24 mouse cellular contexts compared by ENCODE assay signal in genomic region chr15:12223393-12223792, GRCm38 (mm10).
"Had no signal": no experiment of that assay in that cellular context is flagged by ENCODE, and none has a peak within 500 bp of the region (broad histone marks: within the 10 kb centered on the region; RNA-seq: fewer than 3 reads in every experiment).

No protein-coding gene starts in this region.

- H3K27ac ChIP-seq: forebrain, embryonic 15.5 days; heart, embryonic 13.5 days; heart, embryonic 15.5 days; hindbrain, embryonic 15.5 days; hindbrain, postnatal 0 days; kidney, embryonic 15.5 days; kidney, postnatal 0 days; limb, embryonic 13.5 days; limb, embryonic 15.5 days had no signal

- DNase-seq: forebrain, postnatal 0 days; gastrocnemius, postnatal 14 days; gastrocnemius, postnatal 36 days; heart, adult 18-20 months; heart, postnatal 14 days; heart, postnatal 36 days; kidney, adult 11 months; kidney, adult 2 months; kidney, adult 9 months; kidney, postnatal 14 days; kidney, postnatal 36 days; layer of hippocampus, postnatal 36 days; left cerebral cortex, postnatal 4 days had no signal

- H3K9ac ChIP-seq: forebrain, embryonic 15.5 days; forebrain, postnatal 0 days; heart, embryonic 13.5 days; heart, embryonic 15.5 days; hindbrain, embryonic 15.5 days; kidney, embryonic 15.5 days; limb, embryonic 13.5 days; limb, embryonic 15.5 days had no signal

- ATAC-seq: hindbrain, postnatal 0 days; intestine, embryonic 16.5 days had no signal

- H3K36me3 ChIP-seq: forebrain, embryonic 15.5 days; heart, embryonic 13.5 days; heart, embryonic 15.5 days; hindbrain, embryonic 15.5 days; kidney, embryonic 15.5 days; limb, embryonic 13.5 days; limb, embryonic 15.5 days had no signal

- H3K4me3 ChIP-seq: forebrain, embryonic 15.5 days; heart, embryonic 13.5 days; heart, embryonic 15.5 days; hindbrain, embryonic 15.5 days; kidney, embryonic 15.5 days; limb, embryonic 13.5 days; limb, embryonic 15.5 days had no signal

- H3K4me2 ChIP-seq: forebrain, embryonic 15.5 days; heart, embryonic 11.5 days; heart, embryonic 13.5 days; heart, embryonic 15.5 days; hindbrain, embryonic 15.5 days; kidney, embryonic 15.5 days; limb, embryonic 13.5 days; limb, embryonic 15.5 days had no signal

- H3K27me3 ChIP-seq: forebrain, embryonic 15.5 days; heart, embryonic 13.5 days; heart, embryonic 15.5 days; hindbrain, embryonic 15.5 days; kidney, embryonic 15.5 days; limb, embryonic 13.5 days; limb, embryonic 15.5 days had no signal

- H3K9me3 ChIP-seq: forebrain, embryonic 15.5 days; heart, embryonic 13.5 days; heart, embryonic 15.5 days; hindbrain, embryonic 15.5 days; kidney, embryonic 15.5 days; limb, embryonic 13.5 days; limb, embryonic 15.5 days had no signal
